Mouse (Mus musculus) liver, postnatal 0 days (tissue): ENCODE data around the gene Fam208a. TPM values are rescaled to one million over a fixed set of nuclear protein-coding genes. Genes with fewer than 3 reads are reported as not detected.

Source experiments
- ATAC-seq: fragments of 200-750 bp; cut with Nextera tagmentation; 2 replicates; pipeline ENCODE4 v1.8.0; 2017; ENCODE audit warnings: mild to moderate bottlenecking, moderate library complexity
- DNase-seq: peaks from one replicate; pipeline ENCODE4 v3.0.0-alpha.2; 2016
- H3K27ac ChIP-seq: fragments of 300-500 bp; sonication (generic); 2 replicates; pipeline ENCODE4 v1.5.1; 2014; ENCODE audit warnings: antibody characterized with exemption, moderate library complexity, mild to moderate bottlenecking, low read depth
- H3K27me3 ChIP-seq: fragments of 300-500 bp; sonication (generic); 2 replicates; pipeline ENCODE4 v1.6.1; 2014; ENCODE audit warnings: low read length, control low read depth, mixed read lengths; ENCODE audit not compliant: insufficient read depth
- H3K36me3 ChIP-seq: fragments of 300-500 bp; sonication (generic); replicated peaks from 2 replicates; pipeline ENCODE4 v1.6.1; 2014; ENCODE audit warnings: mild to moderate bottlenecking, control low read depth, low read length, moderate library complexity, mixed read lengths; ENCODE audit not compliant: insufficient read depth
- H3K4me1 ChIP-seq: fragments of 300-500 bp; sonication (generic); 2 replicates; pipeline ENCODE4 v1.6.1; 2014; ENCODE audit warnings: antibody characterized with exemption, mild to moderate bottlenecking, control low read depth; ENCODE audit not compliant: insufficient read depth
- H3K4me2 ChIP-seq: fragments of 300-500 bp; sonication (generic); 2 replicates; pipeline ENCODE4 v1.6.1; 2014; ENCODE audit warnings: low read depth, mild to moderate bottlenecking, low read length, moderate library complexity, mixed read lengths
- H3K4me3 ChIP-seq: fragments of 300-500 bp; sonication (generic); 2 replicates; pipeline ENCODE4 v1.5.1; 2014; ENCODE audit warnings: low read depth, low read length
- H3K9ac ChIP-seq: fragments of 300-500 bp; sonication (generic); replicated peaks from 2 replicates; pipeline ENCODE4 v1.6.1; 2014; ENCODE audit warnings: mild to moderate bottlenecking, moderate library complexity
- H3K9me3 ChIP-seq: fragments of 300-500 bp; sonication (generic); 2 replicates; pipeline ENCODE4 v1.6.1; 2016; ENCODE audit warnings: mild to moderate bottlenecking, control low read depth, low read length, mixed read lengths
- CTCF ChIP-seq: sonication (generic); IDR thresholded peaks from 2 replicates; pipeline ENCODE4 v1.5.1; 2016; ENCODE audit warnings: antibody characterized with exemption, low read depth
- EP300 ChIP-seq: IDR thresholded peaks from 2 replicates; pipeline ENCODE4 v1.6.1; 2016; ENCODE audit warnings: antibody characterized with exemption, low read depth, mild to moderate bottlenecking
- WGBS: fragments of 180-500 bp; shearing (Covaris S2); extraction: QIAGEN DNeasy Blood & Tissue Kit; methylation state at CpG from one replicate; pipeline ENCODE4 v1.1.7; 2014; ENCODE audit not compliant: insufficient replicate concordance; 5-methylcytosine and 5-hydroxymethylcytosine counted together
- polyA plus RNA-seq: library from polyadenylated mRNA; unstranded; fragments of >200 nt; fragmentation: Nextera tagmentation; extraction: Ambion mirVana; gene quantifications from 2 replicates; pipeline ENCODE4 v1.2.1, GENCODE M21; 2015

The Fam208a gene
- polyA plus RNA-seq, 1 experiment from 2014 or later, result 3.9 TPM

DNA sequence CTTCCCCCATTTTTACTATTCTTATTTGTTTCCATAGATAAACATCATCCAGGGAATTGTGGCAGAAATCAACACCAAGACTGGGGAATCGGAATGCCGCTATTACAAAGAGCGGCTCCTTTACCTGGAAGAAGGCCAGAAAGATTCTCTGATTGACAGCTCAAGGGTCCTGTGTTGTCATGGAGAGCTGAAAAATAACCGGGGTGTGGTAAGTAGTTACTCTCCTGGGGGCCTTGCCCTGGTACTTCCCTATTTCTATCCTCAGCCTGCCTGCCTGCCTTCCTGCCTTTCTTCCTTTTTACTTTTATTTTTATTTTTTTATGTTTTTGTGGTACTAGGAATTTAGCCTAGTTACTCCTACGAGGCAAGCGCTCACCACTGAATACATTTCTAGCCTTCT lies 31.1 kb upstream of the Fam208a start:
- Histone ChIP-seq H3K27ac (no peak overlapping the region), H3K9me3 (no peaks in the 10 kb centered on the region), H3K9ac (no peak overlapping the region), H3K27me3 (no peaks in the 10 kb centered on the region), H3K4me2 (no peak overlapping the region), H3K4me3 (no peak overlapping the region), H3K36me3 (peaks cover 87% of the 10 kb centered on the region), H3K4me1 (peaks cover 3% of the 10 kb centered on the region)
- no peak for TF ChIP-seq CTCF
- TF ChIP-seq EP300, result no peak
- DNase-seq (no peak), ATAC-seq (no peak)
- 59% methylated on average over 6 of the region's 6 CpGs for WGBS

DNA sequence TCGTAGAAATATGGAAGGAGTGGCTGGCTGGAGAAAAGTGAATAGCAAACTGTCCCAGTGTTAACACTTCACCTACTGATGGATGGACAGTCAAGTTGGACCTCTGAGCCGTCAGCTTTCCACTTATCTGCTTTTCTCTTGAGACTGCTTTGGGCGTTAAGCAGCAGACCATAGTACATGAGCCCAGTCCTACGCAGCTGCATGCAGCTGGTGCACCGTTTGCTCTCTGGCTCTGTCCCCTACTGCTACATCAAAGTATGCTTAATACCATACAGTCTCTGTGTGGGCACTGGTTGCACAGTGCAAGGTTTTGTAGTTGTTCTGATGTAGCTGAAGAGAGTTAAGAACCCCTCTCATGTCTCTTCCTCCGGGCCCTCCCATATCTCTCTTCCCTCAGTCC lies 28.1 kb upstream of the Fam208a start:
- Histone ChIP-seq H3K36me3 (peaks cover 75% of the 10 kb centered on the region), H3K9me3 (no peaks in the 10 kb centered on the region), H3K4me1 (peaks cover 3% of the 10 kb centered on the region), H3K27me3 (no peaks in the 10 kb centered on the region), H3K27ac (peak overlapping the region; percentile 55; the same call in 1 of the 2 replicates), H3K4me2 (no peak overlapping the region), H3K4me3 (no peak overlapping the region), H3K9ac (no peak overlapping the region)
- no peak for TF ChIP-seq CTCF
- no peak for TF ChIP-seq EP300
- 79% methylated on average over 6 of the region's 6 CpGs for WGBS
- DNase-seq (no peak), ATAC-seq (peak; percentile 35; the same call in 1 of the 2 replicates)

DNA sequence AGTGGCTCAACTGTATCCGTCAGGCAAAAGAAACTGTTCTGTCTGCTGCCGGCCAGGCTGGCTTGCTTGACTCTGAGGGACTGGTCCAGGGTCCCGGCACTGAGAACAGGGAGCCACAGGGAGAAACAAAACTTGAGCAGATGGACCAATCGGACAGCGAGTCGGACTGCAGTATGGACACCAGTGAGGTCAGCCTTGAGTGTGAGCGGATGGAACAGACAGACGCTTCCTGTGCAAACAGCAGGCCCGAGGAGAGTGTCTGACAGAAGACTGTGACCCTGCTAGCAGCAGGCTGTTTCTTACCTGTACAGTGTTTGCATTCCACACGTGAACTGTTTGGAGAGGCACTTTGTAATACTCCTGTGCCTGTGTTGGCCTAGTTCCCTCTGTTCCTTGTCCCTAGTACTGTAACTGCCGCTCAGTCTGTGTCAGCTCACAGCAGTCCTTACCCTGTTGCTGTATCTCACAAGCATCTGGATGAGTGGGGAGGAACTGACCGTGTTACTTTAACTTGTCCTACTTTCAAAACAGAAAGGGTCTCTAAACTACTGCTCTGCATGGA lies 26.8 kb upstream of the Fam208a start:
- H3K9me3 ChIP-seq, result no peaks in the 10 kb centered on the region
- no peak for ATAC-seq
- H3K36me3 ChIP-seq, result peaks cover 63% of the 10 kb centered on the region
- H3K27ac ChIP-seq, result peak overlapping the region; percentile 76
- H3K4me1 ChIP-seq, result peaks cover 3% of the 10 kb centered on the region
- TF ChIP-seq CTCF (no peak), EP300 (no peak)
- H3K27me3 ChIP-seq, result no peaks in the 10 kb centered on the region
- DNase-seq, result no peak
- WGBS, result 73% methylated on average over 12 of the region's 12 CpGs
- H3K4me2 ChIP-seq, result no peak overlapping the region
- H3K9ac ChIP-seq, result no peak overlapping the region
- no peak overlapping the region for H3K4me3 ChIP-seq

DNA sequence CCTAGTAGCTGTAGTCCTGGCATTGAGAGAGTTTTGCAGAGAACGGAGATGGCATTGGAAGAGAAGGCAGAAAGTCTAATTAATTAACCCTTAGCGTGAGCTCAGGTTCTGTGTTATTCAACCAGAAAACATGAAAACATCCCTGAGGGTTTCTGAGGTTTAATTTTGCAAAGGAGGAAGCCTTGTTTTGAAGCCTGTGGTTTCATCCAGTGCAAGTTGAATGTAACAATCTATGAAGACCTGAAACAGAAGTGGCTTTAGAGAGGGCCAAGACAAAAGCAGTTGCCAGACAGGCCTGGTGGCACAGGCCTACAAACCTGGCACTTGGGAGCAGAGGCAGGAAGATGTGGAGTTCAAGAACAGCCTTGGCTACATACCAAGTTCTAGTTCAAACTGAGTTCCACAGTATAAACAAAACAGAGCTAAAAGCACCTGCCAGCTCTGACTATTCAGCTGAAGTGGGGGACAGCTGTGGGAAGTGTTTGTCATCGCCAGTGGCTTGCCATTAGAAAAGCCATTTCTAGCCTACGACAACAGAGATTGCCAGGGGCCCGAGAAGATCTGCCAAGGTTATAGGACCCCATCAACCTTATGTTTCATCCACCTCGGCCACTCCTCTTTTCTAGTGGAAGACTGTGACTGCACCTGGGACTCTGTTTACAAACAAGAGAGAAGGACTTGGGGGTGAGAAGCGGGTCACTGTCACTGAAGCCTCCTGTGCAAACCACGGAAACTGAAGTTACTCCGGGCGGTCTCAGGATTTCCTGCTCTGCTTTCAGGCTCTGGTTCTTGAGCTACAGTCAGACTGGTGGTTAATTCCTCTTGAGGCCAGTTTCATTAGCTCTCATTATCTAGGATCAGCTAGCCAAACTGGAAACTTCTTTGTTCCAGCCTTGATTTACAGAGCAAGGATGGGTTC lies 26.0 kb upstream of the Fam208a start:
- ATAC-seq, result peak; percentile 10; the same call in 1 of the 2 replicates
- H3K27ac ChIP-seq, result peak overlapping the region; percentile 76
- no peak overlapping the region for H3K9ac ChIP-seq
- H3K4me3 ChIP-seq, result no peak overlapping the region
- no peak overlapping the region for H3K4me2 ChIP-seq
- TF ChIP-seq CTCF (no peak), EP300 (no peak)
- WGBS, result 49% methylated on average over 10 of the region's 10 CpGs
- no peaks in the 10 kb centered on the region for H3K27me3 ChIP-seq
- H3K36me3 ChIP-seq, result peaks cover 56% of the 10 kb centered on the region
- H3K9me3 ChIP-seq, result no peaks in the 10 kb centered on the region
- H3K4me1 ChIP-seq, result peaks cover 3% of the 10 kb centered on the region
- no peak for DNase-seq

GRCm38 (mm10) chr14:27405452-27405851 lies 23.2 kb upstream of the Fam208a start:
- peaks cover 30% of the 10 kb centered on the region for H3K36me3 ChIP-seq
- H3K4me3 ChIP-seq, result no peak overlapping the region
- 0 out of 2 replicates have a peak overlapping the region, but pooled peaks have one; percentile 38 for H3K4me2 ChIP-seq
- no peak overlapping the region for H3K9ac ChIP-seq
- H3K27ac ChIP-seq, result peak overlapping the region; percentile 71
- DNase-seq (peak; percentile 32), ATAC-seq (peak; percentile 27)
- H3K27me3 ChIP-seq, result no peaks in the 10 kb centered on the region
- no peaks in the 10 kb centered on the region for H3K9me3 ChIP-seq
- no peak for TF ChIP-seq CTCF
- no peak for TF ChIP-seq EP300
- H3K4me1 ChIP-seq, result peaks cover 3% of the 10 kb centered on the region
- 39% methylated on average over 4 of the region's 4 CpGs for WGBS

GRCm38 (mm10) chr14:27405947-27406346 lies 22.7 kb upstream of the Fam208a start:
- Histone ChIP-seq H3K9me3 (no peaks in the 10 kb centered on the region), H3K4me3 (no peak overlapping the region), H3K27ac (0 out of 2 replicates have a peak overlapping the region, but pooled peaks have one; percentile 1), H3K36me3 (peaks cover 26% of the 10 kb centered on the region), H3K4me2 (no peak overlapping the region), H3K4me1 (peaks cover 3% of the 10 kb centered on the region), H3K9ac (no peak overlapping the region), H3K27me3 (no peaks in the 10 kb centered on the region)
- TF ChIP-seq CTCF (no peak), EP300 (no peak)
- ATAC-seq (no peak), DNase-seq (no peak)
- 80% methylated on average over 2 of the region's 2 CpGs for WGBS
